Mouse (Mus musculus): ENCODE data around the gene Klk7.

Klk7 gene

DNA sequence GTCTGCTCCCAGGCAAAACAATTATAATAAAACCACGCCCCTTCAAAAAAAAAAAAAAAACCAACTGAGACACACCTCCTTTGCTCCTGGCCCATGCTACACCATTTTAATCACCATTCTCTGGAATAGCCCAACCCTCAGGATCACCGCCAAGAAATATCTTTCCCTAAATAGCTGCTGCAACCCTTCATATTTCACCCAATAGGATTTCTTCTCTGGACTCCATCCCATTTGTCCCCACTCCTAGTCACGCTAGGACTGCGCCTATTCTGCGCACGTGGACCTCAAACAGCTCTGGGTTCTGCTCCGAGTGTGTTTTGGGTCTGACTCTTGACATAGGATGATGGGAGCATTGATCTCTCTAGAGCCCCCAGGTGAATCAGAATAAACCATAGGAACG is 14.7 kb upstream of the Klk7 start:
- DNase-seq (ENCODE audit: low spot score in 2 of 2) = no peak

DNA sequence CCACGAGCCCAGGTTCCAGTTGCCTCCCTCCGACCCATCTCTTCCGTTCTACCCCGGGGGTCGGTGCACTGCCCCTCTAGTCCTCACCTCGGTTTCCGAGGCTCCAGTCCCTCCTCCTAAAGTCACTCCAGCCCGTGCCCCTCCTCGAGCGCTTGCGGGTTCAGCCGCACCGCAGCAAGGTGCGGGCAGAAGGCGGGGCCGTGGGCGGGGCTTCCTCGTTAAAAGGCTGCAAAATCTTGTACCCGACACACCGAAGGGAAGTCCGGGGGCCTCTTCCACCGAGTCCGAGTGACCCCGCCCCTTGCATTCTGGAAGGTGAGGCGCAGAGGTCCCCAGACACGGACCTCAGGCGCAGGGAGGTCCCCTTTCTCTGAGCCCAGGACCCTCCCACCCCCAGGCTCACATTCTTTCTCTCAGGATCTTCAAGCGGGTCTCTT is 13.7 kb upstream of the Klk7 start, which contains the start of gene Klk8:
Gene Klk8 (plus strand): TSS at position 245 of the 437 bp plus-strand sequence.
- peak in 1 of 2 experiments; percentile 40 for DNase-seq (ENCODE audit: low spot score in 2 of 2)

DNA sequence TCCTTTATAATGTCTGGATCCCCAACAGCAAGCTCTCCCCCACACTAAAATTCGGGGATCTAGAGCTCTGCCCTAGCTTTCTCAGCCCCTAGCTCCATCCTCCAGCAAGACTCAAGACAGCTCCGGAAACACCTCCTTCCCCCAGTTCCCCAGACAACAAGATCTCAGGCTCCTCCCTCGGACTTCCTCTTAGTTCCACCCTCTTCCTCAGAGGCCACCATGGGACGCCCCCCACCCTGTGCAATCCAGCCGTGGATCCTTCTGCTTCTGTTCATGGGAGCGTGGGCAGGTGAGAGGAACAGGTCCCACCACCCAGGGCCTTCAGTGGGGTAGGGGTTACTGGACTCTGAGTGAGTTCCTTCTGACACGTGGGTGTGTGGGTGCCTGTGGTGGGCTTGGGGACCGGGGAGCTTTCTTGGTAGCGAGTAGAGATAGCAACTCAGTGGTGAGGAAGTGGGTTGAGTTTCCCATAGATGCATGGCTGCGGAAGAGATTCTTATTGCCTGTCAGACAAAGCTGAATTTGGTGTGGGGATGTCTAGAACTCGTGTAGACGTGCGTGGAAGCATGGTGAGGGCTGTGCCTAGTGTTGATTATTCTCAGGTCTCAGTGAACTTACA is 13.1 kb upstream of the Klk7 start:
- DNase-seq (ENCODE audit: low spot score in 2 of 2) = no peak

DNA sequence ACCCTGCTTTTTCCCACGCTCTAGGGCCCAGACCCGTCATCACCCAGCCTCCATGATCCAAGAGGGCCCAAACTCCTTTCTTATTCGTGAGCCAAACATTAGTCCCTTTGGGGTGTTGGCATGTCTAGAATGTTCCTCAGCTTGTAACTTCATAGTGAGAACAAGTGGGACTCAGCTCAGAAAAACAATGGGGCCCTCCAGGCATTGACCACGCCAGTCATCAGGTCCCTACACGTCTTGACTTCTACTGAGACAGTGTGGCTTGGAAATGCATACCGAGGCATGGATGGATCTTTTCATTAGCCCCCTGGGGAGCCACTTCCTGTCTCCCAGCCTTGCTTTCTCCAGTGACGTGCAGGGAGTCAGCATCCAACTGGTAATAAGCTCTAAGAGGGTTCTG is 11.2 kb upstream of the Klk7 start:
- no peak for DNase-seq (ENCODE audit: low spot score in 2 of 2)

DNA sequence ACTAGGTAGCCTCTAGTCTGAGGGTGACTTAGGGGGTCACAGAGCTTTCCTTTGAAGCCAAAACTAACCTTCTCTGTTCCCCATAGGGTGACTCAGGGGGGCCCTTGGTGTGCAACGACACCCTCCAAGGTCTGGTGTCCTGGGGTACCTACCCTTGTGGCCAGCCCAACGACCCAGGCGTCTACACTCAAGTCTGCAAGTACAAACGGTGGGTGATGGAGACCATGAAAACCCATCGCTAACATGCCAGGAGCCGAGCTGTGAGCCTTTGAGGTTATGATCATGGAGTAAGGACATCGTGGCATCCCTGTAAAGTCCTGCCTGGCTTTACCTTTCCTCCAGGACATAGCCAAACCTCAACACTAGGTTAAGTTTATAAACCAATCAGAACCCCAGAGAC is 4.1 kb downstream of the Klk7 start:
- no peak for DNase-seq (ENCODE audit: low spot score in 2 of 2)

DNA sequence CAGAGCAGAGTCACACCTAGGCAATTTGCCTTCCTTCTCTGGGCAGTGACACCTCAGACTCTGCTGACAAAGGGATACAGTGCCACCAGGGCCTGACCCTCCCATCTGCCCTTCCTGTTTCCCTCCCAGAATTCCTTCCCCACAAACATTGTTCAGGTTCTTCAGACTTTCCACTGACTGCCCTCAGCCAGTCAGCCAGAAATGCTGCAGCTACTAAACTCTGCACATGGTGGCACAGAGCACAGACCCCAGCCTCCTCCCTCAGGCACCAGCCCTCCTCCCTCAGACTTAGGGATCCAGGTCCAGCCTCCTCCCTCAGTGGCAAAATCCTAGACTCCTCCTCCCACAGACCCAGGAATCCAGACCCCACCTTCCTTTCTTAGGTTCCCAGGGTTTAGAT is 5.7 kb downstream of the Klk7 start:
- no peak for DNase-seq (ENCODE audit: low spot score in 2 of 2)

DNA sequence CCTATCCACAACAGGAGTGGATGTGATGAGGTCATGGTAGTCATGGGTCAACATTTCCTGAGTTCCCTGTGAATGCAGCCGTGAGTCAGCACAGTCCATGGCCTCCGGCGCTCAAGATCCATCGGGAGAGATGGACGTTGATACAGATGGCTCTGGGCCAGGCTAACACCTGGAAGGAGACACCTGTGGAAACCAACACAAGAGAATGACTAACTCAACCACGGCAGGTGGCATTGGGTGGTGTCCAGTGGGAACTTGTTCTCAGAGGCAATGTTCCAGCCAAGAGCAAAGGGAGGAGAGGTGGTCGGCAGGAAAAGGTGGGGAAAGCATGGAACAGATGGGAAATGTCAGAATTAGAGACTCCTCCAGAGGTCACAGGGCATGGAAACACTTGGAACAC is 10.5 kb downstream of the Klk7 start:
- DNase-seq (ENCODE audit: low spot score in 2 of 2) = no peak

DNA sequence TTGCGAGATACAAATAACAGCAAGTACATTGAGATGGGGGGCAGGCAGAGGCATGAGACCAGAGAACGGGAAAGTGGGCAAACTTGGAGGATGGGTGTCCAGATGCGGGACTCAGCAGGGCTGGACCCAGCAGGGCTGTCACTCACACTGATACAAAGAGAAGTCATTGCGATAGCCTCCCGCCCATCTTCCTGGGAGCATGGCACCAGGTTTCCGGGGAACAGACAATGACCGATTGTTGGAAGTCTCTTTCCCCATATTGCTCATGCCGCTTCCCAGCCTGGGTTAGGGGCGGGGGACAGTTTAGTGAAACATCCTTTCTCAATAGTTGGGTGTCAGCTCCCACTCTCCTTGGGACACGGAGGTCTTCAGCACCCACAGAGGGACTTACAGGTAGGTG is 13.1 kb downstream of the Klk7 start, which contains the start of gene Klk6:
Gene Klk6 (plus strand): TSS at position 301 of the 400 bp plus-strand sequence.
- no peak for DNase-seq (ENCODE audit: low spot score in 2 of 2)

DNA sequence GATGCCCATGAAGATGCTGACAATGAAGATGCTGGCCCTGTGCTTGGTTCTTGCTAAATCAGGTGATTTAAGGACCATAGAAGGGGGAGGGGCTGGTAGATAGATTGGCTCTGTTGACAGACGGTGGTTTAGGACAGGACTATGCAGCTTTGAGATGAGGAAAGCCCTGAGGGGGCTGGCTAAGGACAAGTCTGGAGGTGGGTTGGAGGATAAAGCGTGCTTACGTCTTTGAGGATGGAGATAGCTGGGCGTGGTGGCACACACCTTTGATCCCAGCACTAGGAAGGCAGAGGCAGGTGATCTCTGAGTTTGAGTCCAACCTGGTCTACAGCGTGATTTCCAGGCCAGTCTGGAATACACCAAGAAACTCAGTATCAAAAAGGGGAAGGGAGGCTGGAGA is 15.0 kb downstream of the Klk7 start:
- DNase-seq (ENCODE audit: low spot score in 2 of 2) = no peak

DNA sequence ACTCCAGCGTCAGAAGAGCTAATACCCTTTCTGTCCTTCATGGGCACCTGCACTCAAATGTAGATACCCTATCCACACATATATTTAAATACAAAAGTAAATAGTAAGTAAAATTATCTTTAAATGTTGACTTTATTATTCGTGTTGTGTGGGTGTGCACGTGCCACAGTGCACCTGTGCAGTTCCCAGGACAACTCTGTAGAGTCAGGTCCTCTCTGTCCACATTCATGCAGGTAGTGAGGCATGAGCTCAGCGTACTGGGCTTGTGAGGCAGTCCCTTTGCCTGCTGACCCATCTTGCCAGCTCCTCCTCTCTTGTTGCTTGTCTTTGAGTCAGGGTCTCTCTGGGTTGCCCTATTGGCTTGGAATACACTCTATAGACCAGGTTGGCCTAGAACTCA is 16.6 kb downstream of the Klk7 start:
- no peak for DNase-seq (ENCODE audit: low spot score in 2 of 2)

DNA sequence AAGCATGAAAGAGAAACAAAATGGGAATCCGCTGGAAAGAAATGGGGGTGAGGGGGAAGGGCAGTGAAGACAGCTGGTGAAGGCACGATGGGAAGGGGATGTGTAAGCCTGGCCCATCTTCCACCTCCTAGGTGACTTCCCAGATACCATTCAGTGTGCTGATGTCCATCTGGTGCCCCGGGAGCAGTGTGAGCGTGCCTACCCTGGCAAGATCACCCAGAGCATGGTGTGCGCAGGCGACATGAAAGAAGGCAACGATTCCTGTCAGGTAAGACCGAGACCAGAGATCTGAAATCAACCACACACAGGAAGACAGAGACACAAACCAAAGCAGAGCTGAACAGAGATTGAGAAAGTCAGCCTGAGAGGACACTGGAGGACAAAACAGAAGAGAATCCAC is 17.9 kb downstream of the Klk7 start:
- DNase-seq (ENCODE audit: low spot score in 2 of 2) = no peak

DNA sequence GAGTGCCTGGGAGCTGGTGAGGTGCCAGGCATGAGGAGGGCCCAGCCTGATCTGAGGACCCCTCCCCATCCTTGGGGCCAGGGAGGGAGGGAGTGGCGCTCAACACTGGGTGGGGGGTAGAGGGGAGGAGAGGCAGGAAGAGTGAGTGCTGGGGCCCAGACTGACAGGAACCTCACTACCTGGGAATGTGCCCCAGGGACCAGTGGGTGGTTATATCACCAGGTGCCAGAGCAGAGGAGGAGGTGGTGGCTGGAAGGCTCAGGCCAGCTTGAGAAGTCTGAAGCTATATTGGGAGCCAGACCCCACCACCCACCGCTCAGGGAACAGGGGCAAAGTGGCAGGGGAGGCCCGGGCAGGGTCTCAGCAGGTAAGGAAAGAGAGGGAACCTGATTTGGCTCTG is 30.6 kb downstream of the Klk7 start, which contains the start of gene Klk5:
Gene Klk5 (plus strand): TSS at position 271 of the 400 bp plus-strand sequence.
- no peak for DNase-seq (ENCODE audit: low spot score in 2 of 2)

DNA sequence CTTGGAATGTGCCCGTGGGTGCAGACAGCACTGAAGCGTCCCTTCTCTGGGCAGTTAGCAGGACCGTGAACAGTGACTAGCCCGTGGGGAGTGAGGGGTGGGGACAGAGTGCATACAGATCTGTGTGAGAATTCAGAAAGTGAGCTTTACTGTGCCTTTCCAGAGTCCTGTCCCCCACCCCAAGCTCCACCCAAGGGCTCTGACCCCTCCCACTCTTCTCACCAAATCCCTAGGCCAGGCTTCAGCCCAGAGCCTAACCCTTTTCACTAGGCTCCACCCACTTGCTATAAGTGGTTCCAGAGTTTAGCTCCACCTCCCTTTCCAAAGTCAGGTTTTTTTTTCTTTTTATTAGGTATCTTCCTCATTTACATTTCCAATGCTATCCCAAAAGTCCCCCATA is 32.7 kb downstream of the Klk7 start:
- no peak for DNase-seq (ENCODE audit: low spot score in 2 of 2)

DNA sequence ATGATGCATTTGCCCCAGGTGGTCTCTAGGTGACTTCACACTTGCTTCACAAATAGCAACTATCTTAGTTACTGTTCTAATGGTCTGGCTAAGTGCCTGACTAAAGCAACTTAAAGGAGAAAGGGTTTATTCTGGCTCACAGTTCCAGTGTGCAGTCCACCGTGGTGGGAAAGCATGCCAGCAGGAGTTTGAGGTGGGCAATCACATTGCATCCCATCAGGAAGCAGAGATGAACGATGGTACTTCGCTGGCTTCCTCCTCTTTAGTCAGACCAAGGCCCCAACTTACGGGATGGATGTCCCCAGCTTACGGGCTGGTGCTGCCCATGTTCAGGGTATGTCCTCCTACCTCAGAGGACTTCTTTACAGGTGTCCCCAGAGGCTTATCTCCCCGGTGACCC is 40.5 kb downstream of the Klk7 start:
- DNase-seq (ENCODE audit: low spot score in 2 of 2) = no peak

DNA sequence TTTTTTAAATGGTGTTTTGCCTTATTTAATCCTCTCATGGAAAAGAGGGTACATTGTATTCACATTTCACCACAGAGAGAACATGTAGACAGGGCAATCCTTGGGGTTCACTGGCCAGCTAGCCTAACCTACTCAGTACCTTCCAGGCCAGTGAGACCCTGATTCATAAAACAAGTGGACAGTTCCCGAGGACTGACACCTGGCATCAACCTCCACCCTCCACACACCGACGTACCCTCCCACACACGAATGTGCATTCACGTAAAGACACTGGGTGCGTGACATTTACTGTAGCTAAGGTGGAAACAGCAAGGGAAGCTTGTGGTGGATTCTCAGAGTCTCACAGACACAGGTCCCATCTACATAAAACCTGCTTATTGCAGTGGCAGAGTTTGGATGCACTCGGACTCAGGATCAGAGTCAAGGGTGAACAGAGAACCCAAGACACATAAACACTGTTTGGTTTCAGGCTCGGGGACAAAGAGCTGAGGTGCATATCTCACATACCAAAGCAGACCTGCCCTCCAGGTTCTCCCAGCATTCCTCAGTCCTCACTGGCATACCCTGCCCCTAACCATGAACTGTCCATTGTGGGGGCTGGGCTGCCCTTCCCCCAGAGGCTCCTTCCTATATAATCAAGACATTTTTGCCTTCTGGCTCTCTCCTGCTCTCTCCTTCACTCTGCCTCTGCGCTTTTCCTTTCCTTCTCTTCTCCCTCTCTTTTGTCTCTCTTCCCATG is 43.7 kb downstream of the Klk7 start:
- DNase-seq (ENCODE audit: low spot score in 2 of 2) = no peak

DNA sequence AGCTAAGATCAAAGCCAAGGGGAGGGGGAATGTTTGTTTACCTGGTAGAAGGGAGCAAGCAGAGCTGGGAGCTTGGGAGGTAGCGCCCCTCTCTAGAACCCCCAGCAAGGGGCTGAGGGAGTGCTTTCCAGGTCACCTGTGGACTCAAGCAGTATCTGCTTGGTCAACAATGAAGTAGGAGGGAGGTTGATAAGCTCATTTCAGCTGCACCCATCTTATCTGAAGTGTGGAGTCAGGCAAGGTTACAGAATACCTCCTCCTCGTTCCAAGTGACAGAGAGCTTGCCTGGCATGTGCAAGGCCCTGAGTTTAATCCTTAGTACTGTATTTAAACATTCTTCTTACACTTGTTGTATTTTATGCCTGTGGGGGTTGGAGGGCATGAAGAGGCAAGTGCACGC is 44.6 kb downstream of the Klk7 start:
- DNase-seq (ENCODE audit: low spot score in 2 of 2) = no peak

DNA sequence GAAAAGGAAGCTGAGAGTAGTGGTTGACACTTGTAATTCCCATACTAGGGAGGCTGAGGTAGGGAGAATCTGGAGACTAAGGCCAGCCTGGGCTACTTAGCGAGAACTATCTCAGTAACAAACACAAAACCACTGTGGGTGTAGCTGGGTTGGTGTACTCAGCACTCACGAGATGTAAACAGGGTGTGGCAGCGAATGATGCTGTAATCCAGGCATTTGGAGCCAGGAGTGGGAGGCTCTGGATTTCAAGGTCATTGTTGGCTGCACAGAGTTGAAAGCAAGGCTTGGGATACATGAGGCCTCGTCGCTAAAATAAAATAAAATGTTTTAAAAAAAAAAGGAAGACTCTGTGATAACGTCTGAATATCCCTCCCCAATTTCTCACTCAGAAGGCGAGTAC is 45.2 kb downstream of the Klk7 start:
- no peak for DNase-seq (ENCODE audit: low spot score in 2 of 2)

DNA sequence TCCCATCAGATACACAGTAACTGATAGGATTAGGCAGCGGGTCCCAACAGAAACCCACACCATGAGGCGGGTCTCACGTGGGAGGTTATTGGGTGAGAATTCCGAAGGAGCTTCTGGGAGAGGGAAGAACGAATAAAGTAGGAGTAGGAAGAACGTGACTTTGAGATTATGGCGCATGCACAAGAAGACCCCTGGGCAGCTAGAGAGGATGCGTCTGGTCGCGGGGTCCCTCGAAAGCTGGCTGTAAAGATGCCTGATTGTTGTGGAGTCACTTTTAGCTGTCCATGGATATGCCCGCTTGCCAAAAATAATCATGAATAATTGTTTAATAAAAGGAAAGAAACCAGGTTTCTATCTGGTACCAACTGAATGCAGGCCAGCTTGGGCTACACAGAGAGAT is 46.4 kb downstream of the Klk7 start:
- DNase-seq (ENCODE audit: low spot score in 2 of 2) = no peak

DNA sequence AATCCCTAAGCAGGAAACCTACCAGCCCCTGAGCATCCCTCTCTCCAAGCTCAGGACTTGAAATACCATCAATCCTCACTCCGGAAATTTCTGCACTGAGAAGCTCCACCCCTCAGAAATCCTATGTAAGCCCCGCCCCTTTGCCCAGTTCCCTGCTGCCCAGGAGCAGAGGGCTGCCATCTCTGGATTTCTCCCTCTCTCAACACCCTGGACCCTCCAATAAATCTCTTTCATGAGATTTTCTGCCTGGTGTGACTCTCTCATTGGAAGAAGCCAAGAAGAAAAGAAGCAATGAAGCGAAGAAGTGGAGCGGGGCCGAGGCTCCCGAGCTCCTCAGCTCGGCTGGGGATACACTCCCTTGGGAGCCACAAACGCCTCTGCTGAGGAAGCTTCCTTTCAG is 49.3 kb downstream of the Klk7 start:
- DNase-seq (ENCODE audit: low spot score in 2 of 2) = peak in 1 of 2 experiments; percentile 4
